Mouse (Mus musculus) limb, embryonic 10.5 days (tissue): ENCODE results near the gene Plod3. TPM values are rescaled to one million over a fixed set of nuclear protein-coding genes. Genes with fewer than 3 reads are reported as not detected.

ENCODE experiments used
- DNase-seq: peaks from one replicate; pipeline ENCODE4 v3.0.0-alpha.2; 2017; ENCODE audit warnings: low spot score
- H3K27ac ChIP-seq: fragments of 300-500 bp; sonication (generic); 2 replicates; pipeline ENCODE4 v1.5.1; 2016; ENCODE audit warnings: mild to moderate bottlenecking
- H3K27me3 ChIP-seq: fragments of 300-500 bp; sonication (generic); 2 replicates; pipeline ENCODE4 v1.6.1; 2016; ENCODE audit warnings: low read depth, mild to moderate bottlenecking; ENCODE audit not compliant: poor library complexity, severe bottlenecking
- H3K36me3 ChIP-seq: fragments of 300-500 bp; sonication (generic); 2 replicates; pipeline ENCODE4 v1.6.1; 2016; ENCODE audit warnings: mild to moderate bottlenecking, moderate library complexity
- H3K4me1 ChIP-seq: fragments of 300-500 bp; sonication (generic); 2 replicates; pipeline ENCODE4 v1.6.1; 2016
- H3K4me3 ChIP-seq: fragments of 300-500 bp; sonication (generic); 2 replicates; pipeline ENCODE4 v1.5.1; 2016; ENCODE audit warnings: mild to moderate bottlenecking, moderate library complexity
- H3K9me3 ChIP-seq: fragments of 300-500 bp; sonication (generic); replicated peaks from 2 replicates; pipeline ENCODE4 v1.6.1; 2016; ENCODE audit warnings: mild to moderate bottlenecking
- WGBS: fragments of 180-500 bp; shearing (Covaris S2); methylation state at CpG from one replicate; pipeline ENCODE4 v1.1.7; 2016; 5-methylcytosine and 5-hydroxymethylcytosine counted together
- polyA plus RNA-seq: library from polyadenylated mRNA; unstranded; fragments of >200 nt; fragmentation: Nextera tagmentation; extraction: Ambion mirVana; gene quantifications from 2 replicates; pipeline ENCODE4 v1.2.1, GENCODE M21; 2016

Plod3 gene
- polyA plus RNA-seq, 1 experiment from 2014 or later, result 40.8 TPM

- no peak for DNase-seq
- WGBS, result 63% methylated on average over 5 of the region's 5 CpGs
- H3K9me3 ChIP-seq, result no peaks in the 10 kb centered on the region
- H3K4me1 ChIP-seq, result peaks cover 4% of the 10 kb centered on the region
- H3K27ac ChIP-seq, result no peak overlapping the region
- no peaks in the 10 kb centered on the region for H3K27me3 ChIP-seq
- no peak overlapping the region for H3K4me3 ChIP-seq
- peaks cover 19% of the 10 kb centered on the region for H3K36me3 ChIP-seq
These were observed 12.6 kb downstream of the Plod3 start for GRCm38 (mm10) chr5:136999449-136999848.

GRCm38 (mm10) chr5:137000612-137001011 lies 13.8 kb downstream of the Plod3 start:
- WGBS, result 77% methylated on average over 2 of the region's 2 CpGs
- Histone ChIP-seq H3K4me3 (no peak overlapping the region), H3K27ac (peak overlapping the region; percentile 58; the same call in 1 of the 2 replicates), H3K9me3 (no peaks in the 10 kb centered on the region), H3K4me1 (peaks cover 4% of the 10 kb centered on the region), H3K27me3 (no peaks in the 10 kb centered on the region), H3K36me3 (peaks cover 8% of the 10 kb centered on the region)
- DNase-seq, result peak; percentile 57

GRCm38 (mm10) chr5:137007276-137007675 lies 20.5 kb downstream of the Plod3 start:
- H3K4me1 ChIP-seq, result no peaks in the 10 kb centered on the region
- H3K27me3 ChIP-seq, result no peaks in the 10 kb centered on the region
- H3K36me3 ChIP-seq, result no peaks in the 10 kb centered on the region
- DNase-seq, result no peak
- 62% methylated on average over 8 of the region's 8 CpGs for WGBS
- no peak overlapping the region for H3K4me3 ChIP-seq
- H3K27ac ChIP-seq, result no peak overlapping the region
- no peaks in the 10 kb centered on the region for H3K9me3 ChIP-seq

DNA sequence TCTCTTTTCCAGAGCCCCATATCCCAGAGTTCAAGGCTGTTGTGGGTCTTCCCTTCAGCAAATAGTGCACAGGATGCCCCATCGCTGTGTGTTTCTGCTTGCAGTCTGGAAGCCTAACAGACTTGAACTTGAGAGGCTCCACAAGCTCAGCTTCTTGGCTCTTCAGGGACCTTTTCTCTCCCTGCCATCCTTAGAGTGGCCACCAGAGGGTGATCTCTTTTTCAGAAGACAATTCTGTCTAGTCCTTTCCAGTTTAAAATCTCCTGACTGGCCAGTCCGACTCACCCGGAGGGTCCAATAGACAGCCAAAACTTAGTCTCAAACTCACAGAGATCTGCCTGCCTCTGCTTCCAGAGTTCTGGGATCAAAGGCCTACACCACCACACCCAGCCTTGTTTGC lies 23.2 kb downstream of the Plod3 start:
- Histone ChIP-seq H3K27me3 (no peaks in the 10 kb centered on the region), H3K27ac (no peak overlapping the region), H3K4me3 (no peak overlapping the region), H3K36me3 (no peaks in the 10 kb centered on the region), H3K4me1 (no peaks in the 10 kb centered on the region), H3K9me3 (no peaks in the 10 kb centered on the region)
- peak; percentile 54 for DNase-seq
- 41% methylated on average over 3 of the region's 3 CpGs for WGBS

- Histone ChIP-seq H3K9me3 (no peaks in the 10 kb centered on the region), H3K27ac (no peak overlapping the region), H3K27me3 (no peaks in the 10 kb centered on the region), H3K36me3 (no peaks in the 10 kb centered on the region), H3K4me1 (no peaks in the 10 kb centered on the region), H3K4me3 (no peak overlapping the region)
- DNase-seq, result no peak
- WGBS, result 81% methylated on average over 15 of the region's 15 CpGs
These were observed 25.7 kb downstream of the Plod3 start for GRCm38 (mm10) chr5:137012401-137012950.

DNA sequence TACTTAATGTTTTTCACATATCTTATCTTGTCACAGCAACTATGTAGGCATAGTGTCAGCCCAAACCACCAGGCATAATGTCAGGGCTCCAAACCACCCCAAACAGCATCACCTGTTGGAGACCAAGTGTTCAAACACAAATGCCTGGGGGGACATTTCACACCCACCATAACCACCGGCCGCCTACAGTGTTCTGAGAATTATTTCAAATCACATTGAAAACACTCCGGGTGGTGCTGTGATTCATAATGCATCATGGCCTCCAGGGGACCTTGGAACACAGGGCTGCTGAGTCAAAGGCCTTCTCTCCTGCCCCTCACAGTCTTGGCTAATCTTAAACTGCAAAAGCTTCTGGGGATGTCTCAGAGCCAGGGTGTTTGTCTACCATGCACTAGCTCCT lies 29.1 kb downstream of the Plod3 start:
- Histone ChIP-seq H3K27me3 (no peaks in the 10 kb centered on the region), H3K4me3 (no peak overlapping the region), H3K36me3 (no peaks in the 10 kb centered on the region), H3K4me1 (no peaks in the 10 kb centered on the region), H3K27ac (no peak overlapping the region), H3K9me3 (no peaks in the 10 kb centered on the region)
- WGBS, result 90% methylated on average over 3 of the region's 3 CpGs
- no peak for DNase-seq

DNA sequence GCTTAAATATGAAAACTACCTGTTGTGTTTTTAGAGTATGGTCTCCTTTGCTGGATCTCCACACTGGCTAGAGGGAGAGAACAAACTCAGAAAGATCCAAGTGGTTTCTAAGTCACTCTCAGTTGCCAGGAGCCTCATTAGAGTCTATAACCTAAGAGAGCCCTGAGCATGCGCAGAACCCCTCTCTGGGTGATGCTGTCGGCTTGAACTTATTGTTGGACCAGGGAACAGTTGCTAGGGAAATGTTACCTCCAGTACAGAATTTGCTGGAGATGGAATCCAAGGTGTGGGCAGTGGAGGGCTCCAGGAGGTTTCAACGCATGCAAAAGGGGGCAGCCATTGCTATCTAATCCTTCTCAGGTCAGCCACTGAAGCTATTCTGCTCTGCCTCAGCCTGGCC lies 37.5 kb downstream of the Plod3 start:
- Histone ChIP-seq H3K36me3 (no peaks in the 10 kb centered on the region), H3K4me1 (peaks cover 9% of the 10 kb centered on the region), H3K4me3 (no peak overlapping the region), H3K27me3 (peaks cover 56% of the 10 kb centered on the region), H3K27ac (no peak overlapping the region), H3K9me3 (no peaks in the 10 kb centered on the region)
- no peak for DNase-seq
- WGBS, result 58% methylated on average over 3 of the region's 3 CpGs

DNA sequence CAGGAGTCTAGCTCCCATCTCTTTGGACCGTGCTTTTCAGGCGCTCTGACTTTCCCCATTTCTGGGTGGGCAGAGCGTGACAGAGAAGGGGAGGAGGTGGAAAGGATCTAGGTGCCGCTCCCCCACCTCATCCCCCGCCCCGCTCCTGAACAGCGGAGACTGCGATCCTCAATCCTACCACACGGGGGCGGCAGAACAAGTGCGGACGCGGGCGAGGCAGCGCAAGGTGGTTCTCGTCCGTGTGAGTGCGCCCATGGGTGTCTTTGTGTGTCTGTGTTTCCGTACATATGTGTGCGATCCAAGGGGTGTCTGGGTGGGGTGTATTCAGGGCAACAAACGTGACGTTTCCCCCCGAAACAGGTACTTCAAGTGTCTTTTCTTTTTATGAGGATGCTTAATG lies 38.3 kb downstream of the Plod3 start:
- Histone ChIP-seq H3K4me3 (peak overlapping the region; percentile 22; the same call in 1 of the 2 replicates), H3K27ac (no peak overlapping the region), H3K4me1 (peaks cover 16% of the 10 kb centered on the region), H3K27me3 (peaks cover 64% of the 10 kb centered on the region), H3K36me3 (no peaks in the 10 kb centered on the region), H3K9me3 (no peaks in the 10 kb centered on the region)
- WGBS, result under 1% methylated on average over 23 of the region's 23 CpGs
- peak; percentile 87 for DNase-seq

GRCm38 (mm10) chr5:137026092-137026491 lies 39.3 kb downstream of the Plod3 start, which contains the start of gene Vgf:
Gene Vgf, plus strand, starts transcription at chr5:137026392.
- no peak within 1 kb of the TSS for H3K27ac ChIP-seq
- H3K27me3 ChIP-seq, result peaks cover 74% of the 10 kb centered on the region
- no peak for DNase-seq
- 18% methylated on average over 4 of the region's 4 CpGs for WGBS
- H3K9me3 ChIP-seq, result no peaks in the 10 kb centered on the region
- H3K4me3 ChIP-seq, result peak within 1 kb of the TSS; percentile 22; the same call in 1 of the 2 replicates
- no peaks in the 10 kb centered on the region for H3K36me3 ChIP-seq
- H3K4me1 ChIP-seq, result peaks cover 23% of the 10 kb centered on the region

DNA sequence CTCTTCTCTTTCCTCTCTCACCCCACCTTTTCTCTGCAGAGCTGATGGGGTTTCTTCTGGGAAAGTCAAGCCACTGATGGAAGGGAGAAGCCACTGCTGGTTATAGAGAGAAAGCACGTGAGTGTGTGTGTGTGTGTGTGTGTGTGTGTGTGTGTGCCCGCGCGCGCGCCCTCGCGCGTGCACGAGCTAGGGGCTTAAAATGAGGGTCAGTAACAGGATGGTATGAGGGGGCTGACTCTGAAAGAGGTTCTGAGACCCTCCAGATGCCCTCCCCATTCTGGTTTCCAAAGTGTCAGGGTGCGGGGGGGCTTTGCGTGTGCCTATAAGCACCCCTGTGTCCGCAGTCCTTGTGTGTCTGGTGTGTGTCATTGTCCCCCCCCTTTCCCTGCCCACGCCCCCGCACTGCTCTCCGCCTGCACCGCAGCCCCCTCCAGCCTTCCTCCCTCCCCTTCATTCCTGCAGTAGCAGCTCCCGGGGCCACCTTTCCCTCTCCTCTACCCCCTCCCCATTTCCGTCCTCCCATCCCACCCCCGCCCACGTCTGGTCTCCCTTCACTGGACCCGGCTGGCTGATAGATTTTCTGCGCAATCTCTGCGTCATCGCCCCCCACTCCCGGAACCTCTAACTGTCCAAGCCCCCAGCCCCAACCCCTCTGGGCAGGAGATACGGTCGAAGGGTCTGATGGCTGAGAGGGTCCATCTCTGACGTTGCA lies 41.9 kb downstream of the Plod3 start:
- no peaks in the 10 kb centered on the region for H3K36me3 ChIP-seq
- no peak overlapping the region for H3K27ac ChIP-seq
- H3K4me3 ChIP-seq, result peak overlapping the region; percentile 51; the same call in 1 of the 2 replicates
- H3K27me3 ChIP-seq, result peaks cover 100% of the 10 kb centered on the region
- peaks cover 46% of the 10 kb centered on the region for H3K4me1 ChIP-seq
- H3K9me3 ChIP-seq, result no peaks in the 10 kb centered on the region
- DNase-seq, result no peak
- WGBS, result 5% methylated on average over 28 of the region's 29 CpGs

DNA sequence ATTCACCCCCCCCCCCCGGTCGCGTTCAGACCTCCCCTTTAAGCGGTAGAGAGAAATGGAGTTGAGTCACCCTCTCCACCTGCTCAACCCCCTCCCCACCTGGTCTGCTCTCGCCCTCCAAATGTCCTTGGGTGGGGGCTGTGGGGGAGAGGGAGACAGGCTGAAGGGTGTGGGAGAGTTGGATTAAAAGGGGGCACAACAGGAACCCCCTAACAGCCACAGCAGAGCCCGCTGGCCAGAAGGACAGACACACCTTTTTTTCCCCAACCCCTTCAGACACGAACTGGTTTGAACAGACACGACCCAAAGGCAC lies 42.4 kb downstream of the Plod3 start:
- Histone ChIP-seq H3K27me3 (peaks cover 100% of the 10 kb centered on the region), H3K36me3 (no peaks in the 10 kb centered on the region), H3K27ac (no peak overlapping the region), H3K4me1 (peaks cover 46% of the 10 kb centered on the region), H3K4me3 (peak overlapping the region; percentile 51), H3K9me3 (no peaks in the 10 kb centered on the region)
- WGBS, result 2% methylated on average over 8 of the region's 8 CpGs
- DNase-seq, result no peak

DNA sequence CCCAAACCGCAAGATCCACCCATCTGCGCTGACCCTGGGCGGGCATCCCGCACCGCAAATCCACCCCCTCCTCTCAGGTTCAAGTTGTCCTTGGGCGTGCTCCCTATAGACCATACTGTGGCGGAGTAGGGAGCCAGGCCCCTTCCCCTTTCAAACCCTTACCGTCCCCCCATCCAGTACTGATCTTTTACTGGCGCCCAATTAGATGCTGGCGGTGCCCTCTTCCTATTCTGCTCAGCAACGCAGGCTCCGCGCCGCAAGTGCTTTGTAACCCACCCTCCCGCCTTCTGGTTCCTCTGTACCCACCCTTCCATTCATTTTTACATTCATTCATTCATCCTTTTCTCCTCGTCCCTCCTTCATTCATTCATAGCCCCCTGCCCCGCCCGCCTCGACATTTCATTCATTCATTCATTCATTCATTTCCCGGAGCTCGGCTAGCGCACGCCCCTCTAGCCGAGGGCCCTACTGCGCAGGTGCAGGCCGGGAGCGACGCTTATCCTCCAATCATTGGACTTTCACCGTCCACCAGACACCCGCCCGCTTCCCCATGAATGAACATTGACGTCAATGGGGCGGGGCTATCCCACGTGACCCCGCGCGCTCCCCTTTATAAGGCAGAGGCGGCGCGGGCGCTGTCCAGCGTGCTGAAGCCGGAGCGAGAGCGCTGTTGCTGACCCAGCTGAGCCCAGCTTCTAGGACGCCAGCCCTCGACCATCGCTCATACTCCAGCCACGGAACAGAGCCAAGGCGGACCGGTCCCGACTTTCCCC lies 43.0 kb downstream of the Plod3 start:
- no peak overlapping the region for H3K27ac ChIP-seq
- H3K36me3 ChIP-seq, result peaks cover under 1% of the 10 kb centered on the region; the same call in 1 of the 2 replicates
- H3K4me1 ChIP-seq, result peaks cover 46% of the 10 kb centered on the region
- WGBS, result under 1% methylated on average over 52 of the region's 52 CpGs
- peak overlapping the region; percentile 51 for H3K4me3 ChIP-seq
- peak; percentile 99 for DNase-seq
- H3K27me3 ChIP-seq, result peaks cover 99% of the 10 kb centered on the region
- H3K9me3 ChIP-seq, result no peaks in the 10 kb centered on the region

- no peak overlapping the region for H3K27ac ChIP-seq
- peaks cover 6% of the 10 kb centered on the region for H3K36me3 ChIP-seq
- peaks cover 46% of the 10 kb centered on the region for H3K4me1 ChIP-seq
- no peak for DNase-seq
- peaks cover 98% of the 10 kb centered on the region for H3K27me3 ChIP-seq
- peak overlapping the region; percentile 51 for H3K4me3 ChIP-seq
- 15% methylated on average over 22 of the region's 22 CpGs for WGBS
- H3K9me3 ChIP-seq, result no peaks in the 10 kb centered on the region
These were observed 43.6 kb downstream of the Plod3 start for GRCm38 (mm10) chr5:137030416-137030810.
